Mouse (Mus musculus) stomach, embryonic 15.5 days (tissue): ENCODE measurements around the gene Soat1. TPM values are rescaled to one million over a fixed set of nuclear protein-coding genes. Genes with fewer than 3 reads are reported as not detected.

ENCODE experiments used
- ATAC-seq: fragments of 200-750 bp; cut with Nextera tagmentation; 2 replicates; pipeline ENCODE4 v1.8.0; 2017; ENCODE audit warnings: low read depth, moderate number of reproducible peaks, moderate TSS enrichment; ENCODE audit not compliant: insufficient read depth, low FRiP score
- H3K27ac ChIP-seq: fragments of 300-500 bp; sonication (generic); 2 replicates; pipeline ENCODE4 v1.5.1; 2015; ENCODE audit warnings: mild to moderate bottlenecking, inconsistent platforms
- H3K27me3 ChIP-seq: fragments of 300-500 bp; sonication (generic); replicated peaks from 2 replicates; pipeline ENCODE4 v1.6.1; 2015; ENCODE audit warnings: inconsistent platforms
- H3K36me3 ChIP-seq: fragments of 300-500 bp; sonication (generic); 2 replicates; pipeline ENCODE4 v1.6.1; 2015; ENCODE audit warnings: inconsistent platforms
- H3K4me1 ChIP-seq: fragments of 300-500 bp; sonication (generic); 2 replicates; pipeline ENCODE4 v1.6.1; 2015; ENCODE audit warnings: inconsistent platforms
- H3K4me2 ChIP-seq: fragments of 300-500 bp; sonication (generic); 2 replicates; pipeline ENCODE4 v1.6.1; 2015; ENCODE audit warnings: mild to moderate bottlenecking, inconsistent platforms
- H3K4me3 ChIP-seq: fragments of 300-500 bp; sonication (generic); replicated peaks from 2 replicates; pipeline ENCODE4 v1.5.1; 2015; ENCODE audit warnings: inconsistent platforms
- H3K9ac ChIP-seq: fragments of 300-500 bp; sonication (generic); 2 replicates; pipeline ENCODE4 v1.6.1; 2015; ENCODE audit warnings: inconsistent platforms
- H3K9me3 ChIP-seq: fragments of 300-500 bp; sonication (generic); 2 replicates; pipeline ENCODE4 v1.6.1; 2016; ENCODE audit warnings: inconsistent platforms
- WGBS: fragments of 180-500 bp; shearing (Covaris S2); methylation state at CpG from one replicate; pipeline ENCODE4 v1.1.7; 2015; 5-methylcytosine and 5-hydroxymethylcytosine counted together
- polyA plus RNA-seq: library from polyadenylated mRNA; unstranded; fragments of >200 nt; fragmentation: Nextera tagmentation; extraction: Ambion mirVana; gene quantifications from 2 replicates; pipeline ENCODE4 v1.2.1, GENCODE M21; 2015

Soat1 gene
- polyA plus RNA-seq, 1 experiment from 2014 or later = 52.8 TPM

DNA sequence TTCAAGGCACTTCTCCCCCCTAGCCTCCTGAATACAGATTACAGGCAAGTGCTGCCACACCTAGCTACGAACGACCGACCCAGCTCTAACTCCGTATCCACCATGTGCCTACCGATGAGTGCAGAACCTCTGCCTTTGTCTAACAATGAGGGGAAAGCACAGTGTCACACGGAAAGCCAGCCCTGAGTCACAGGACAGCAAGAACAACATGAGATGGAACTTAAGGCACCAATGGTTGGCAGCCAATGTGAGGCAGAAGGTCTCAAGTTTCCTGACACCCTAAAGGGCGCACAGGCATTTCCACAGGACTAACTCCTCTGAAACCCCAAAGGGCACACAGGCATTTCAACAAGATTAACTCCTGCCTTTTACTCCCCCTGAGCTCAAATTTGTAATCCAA lies 25.0 kb downstream of the Soat1 start:
- 81% methylated on average over 7 of the region's 7 CpGs for WGBS
- Histone ChIP-seq H3K4me2 (no peak overlapping the region), H3K4me3 (no peak overlapping the region), H3K27ac (no peak overlapping the region), H3K36me3 (0 out of 2 replicates have a peak, but pooled peaks cover 2% of the 10 kb centered on the region), H3K9ac (no peak overlapping the region), H3K27me3 (no peaks in the 10 kb centered on the region), H3K9me3 (no peaks in the 10 kb centered on the region), H3K4me1 (no peaks in the 10 kb centered on the region)
- ATAC-seq = no peak

DNA sequence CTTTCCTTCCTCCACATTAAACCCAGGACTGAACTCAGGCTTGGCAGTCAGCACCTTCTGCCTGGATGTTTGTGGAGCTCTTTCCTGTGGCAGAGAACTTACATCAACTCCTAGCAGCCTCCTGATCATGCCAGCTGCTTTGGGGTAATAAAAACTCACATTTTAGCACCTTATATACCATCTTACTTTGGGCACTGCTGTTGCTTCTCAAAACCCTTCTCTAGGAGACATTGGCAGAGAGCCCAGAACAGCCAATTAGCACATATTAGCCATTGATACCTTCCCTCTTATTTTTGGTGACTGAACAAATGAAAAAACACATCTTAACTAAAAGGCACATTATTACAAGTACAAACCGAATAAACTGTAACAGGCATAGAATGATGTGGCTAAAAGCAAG lies 29.1 kb downstream of the Soat1 start:
- Histone ChIP-seq H3K27ac (no peak overlapping the region), H3K27me3 (no peaks in the 10 kb centered on the region), H3K4me2 (no peak overlapping the region), H3K9me3 (no peaks in the 10 kb centered on the region), H3K4me3 (no peak overlapping the region), H3K36me3 (peaks cover 12% of the 10 kb centered on the region), H3K9ac (no peak overlapping the region), H3K4me1 (no peaks in the 10 kb centered on the region)
- ATAC-seq = no peak
- 96% methylated on average over 1 of the region's 1 CpGs for WGBS

DNA sequence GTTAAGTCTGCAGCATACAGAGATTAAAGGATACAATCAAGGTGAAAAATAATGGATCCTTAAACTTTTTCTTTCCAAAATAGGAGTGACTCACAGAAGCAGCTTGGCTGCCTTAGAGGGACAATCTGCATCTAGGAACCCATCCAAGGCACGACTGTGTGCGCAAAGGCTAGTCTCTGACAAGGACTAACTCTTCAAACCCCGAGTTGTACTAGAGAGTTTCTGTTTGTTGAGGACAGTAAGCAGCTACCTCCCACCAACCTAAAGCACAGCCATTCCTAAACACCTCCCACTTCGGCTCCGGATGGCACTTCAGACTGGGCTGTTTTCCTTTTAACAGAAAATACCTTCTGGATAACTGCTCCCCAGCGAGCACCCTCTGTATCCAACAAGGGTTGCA lies 31.4 kb downstream of the Soat1 start:
- no peak overlapping the region for H3K27ac ChIP-seq
- H3K4me1 ChIP-seq = no peaks in the 10 kb centered on the region
- ATAC-seq = no peak
- no peak overlapping the region for H3K4me3 ChIP-seq
- 79% methylated on average over 6 of the region's 6 CpGs for WGBS
- H3K9ac ChIP-seq = no peak overlapping the region
- H3K4me2 ChIP-seq = no peak overlapping the region
- no peaks in the 10 kb centered on the region for H3K27me3 ChIP-seq
- H3K36me3 ChIP-seq = peaks cover 24% of the 10 kb centered on the region
- no peaks in the 10 kb centered on the region for H3K9me3 ChIP-seq

DNA sequence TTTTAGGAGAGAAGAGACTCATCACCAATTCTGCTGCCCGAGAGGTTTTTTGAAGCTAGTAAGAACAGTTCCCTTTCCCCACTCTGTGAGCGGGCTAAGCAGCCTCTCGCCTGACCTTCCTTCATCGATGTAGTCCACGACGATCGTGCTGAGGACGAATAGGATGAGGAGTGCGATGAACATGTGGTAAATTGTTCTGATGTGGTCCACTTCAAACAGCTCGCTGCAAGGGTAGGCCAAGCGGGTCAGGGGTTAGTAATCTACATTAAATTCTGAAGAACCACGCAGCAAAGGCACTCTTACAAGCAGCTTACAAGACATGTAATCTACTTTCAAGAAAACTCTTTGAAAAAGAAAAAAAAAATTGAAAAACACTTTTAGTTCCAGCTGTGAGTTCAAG lies 31.9 kb downstream of the Soat1 start:
- Histone ChIP-seq H3K4me1 (no peaks in the 10 kb centered on the region), H3K36me3 (peaks cover 29% of the 10 kb centered on the region), H3K4me2 (no peak overlapping the region), H3K27ac (no peak overlapping the region), H3K4me3 (no peak overlapping the region), H3K9me3 (no peaks in the 10 kb centered on the region), H3K9ac (no peak overlapping the region), H3K27me3 (no peaks in the 10 kb centered on the region)
- WGBS = 90% methylated on average over 12 of the region's 12 CpGs
- ATAC-seq = no peak

DNA sequence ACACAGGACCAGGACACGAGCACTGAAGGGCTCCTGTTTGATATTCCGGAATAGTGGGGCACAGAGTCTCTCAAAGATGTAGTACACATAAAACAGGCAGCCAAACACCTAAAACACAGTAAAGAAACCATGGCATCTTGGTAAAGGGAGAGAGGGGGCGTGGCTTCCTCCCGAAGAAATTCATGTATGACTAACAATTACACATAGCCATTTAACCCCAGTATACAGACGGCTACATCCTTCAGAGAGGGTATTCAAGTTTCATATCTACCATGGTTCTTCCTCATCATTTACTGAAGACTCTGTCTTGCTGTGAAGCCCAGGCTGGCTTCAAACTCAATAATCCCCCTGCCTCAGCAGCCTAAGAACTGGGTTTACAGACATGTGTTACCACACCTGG lies 36.4 kb downstream of the Soat1 start:
- no peak for ATAC-seq
- Histone ChIP-seq H3K4me2 (no peak overlapping the region), H3K36me3 (peaks cover 37% of the 10 kb centered on the region), H3K9ac (no peak overlapping the region), H3K4me3 (no peak overlapping the region), H3K27ac (no peak overlapping the region), H3K27me3 (no peaks in the 10 kb centered on the region), H3K4me1 (no peaks in the 10 kb centered on the region), H3K9me3 (no peaks in the 10 kb centered on the region)
- WGBS = 89% methylated on average over 5 of the region's 5 CpGs

DNA sequence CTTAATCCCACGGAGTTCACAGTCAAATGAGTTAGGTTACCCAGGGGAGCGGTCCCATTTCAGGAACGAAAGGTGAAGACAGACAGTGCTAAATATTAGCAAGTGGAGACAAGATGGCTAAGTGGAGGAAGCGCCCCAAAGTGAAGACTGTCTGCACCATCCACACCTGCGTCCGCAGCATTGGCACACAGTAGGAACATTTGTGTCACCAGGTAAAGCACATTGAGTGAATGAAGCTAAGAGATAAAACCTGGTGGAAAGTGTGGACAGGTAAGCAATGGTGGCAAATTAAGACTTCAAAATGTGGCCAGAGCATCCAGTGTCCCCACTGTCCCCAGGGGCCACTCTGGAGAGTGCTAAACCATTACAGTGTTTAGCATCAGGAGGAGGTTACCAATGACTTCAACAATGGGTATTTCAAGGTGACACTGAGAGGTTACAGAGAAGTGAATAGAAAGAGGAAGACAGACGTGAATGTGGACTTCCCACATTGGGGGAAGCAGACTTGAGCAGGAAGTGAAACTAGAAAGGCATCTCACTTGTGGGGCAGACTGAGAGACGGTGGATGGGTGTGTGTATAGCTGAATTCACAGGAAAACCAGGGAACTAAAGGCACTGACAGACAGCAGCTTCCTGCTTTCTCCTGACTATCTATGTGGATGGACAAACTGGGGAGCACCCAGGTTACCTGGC lies 37.0 kb downstream of the Soat1 start:
- Histone ChIP-seq H3K9ac (no peak overlapping the region), H3K4me1 (no peaks in the 10 kb centered on the region), H3K4me2 (no peak overlapping the region), H3K27ac (no peak overlapping the region), H3K4me3 (no peak overlapping the region), H3K9me3 (no peaks in the 10 kb centered on the region), H3K27me3 (no peaks in the 10 kb centered on the region), H3K36me3 (peaks cover 37% of the 10 kb centered on the region)
- WGBS = 90% methylated on average over 8 of the region's 8 CpGs
- ATAC-seq = no peak

DNA sequence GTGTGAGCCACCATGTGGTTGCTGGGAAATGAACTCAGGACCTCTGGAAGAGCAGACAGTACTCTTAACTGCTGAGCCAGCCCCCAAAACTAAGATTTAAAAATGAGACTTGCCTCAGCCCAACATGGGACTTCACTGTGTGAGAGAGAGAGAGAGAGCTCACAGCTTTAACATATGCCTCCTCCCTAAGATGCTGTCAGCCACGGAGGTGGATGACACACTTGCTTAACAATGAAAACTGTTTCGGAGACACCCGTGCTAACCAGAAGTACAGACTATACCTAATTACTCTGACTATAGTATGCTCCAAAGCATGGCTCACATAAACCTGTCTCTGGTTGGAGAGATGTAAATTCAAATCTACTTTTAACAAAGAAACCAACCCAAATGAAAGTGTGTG lies 40.6 kb downstream of the Soat1 start:
- H3K9me3 ChIP-seq = no peaks in the 10 kb centered on the region
- ATAC-seq = no peak
- H3K4me1 ChIP-seq = no peaks in the 10 kb centered on the region
- H3K27ac ChIP-seq = no peak overlapping the region
- peaks cover 20% of the 10 kb centered on the region for H3K36me3 ChIP-seq
- H3K4me3 ChIP-seq = no peak overlapping the region
- WGBS = 92% methylated on average over 3 of the region's 3 CpGs
- H3K27me3 ChIP-seq = no peaks in the 10 kb centered on the region
- H3K4me2 ChIP-seq = no peak overlapping the region
- no peak overlapping the region for H3K9ac ChIP-seq

DNA sequence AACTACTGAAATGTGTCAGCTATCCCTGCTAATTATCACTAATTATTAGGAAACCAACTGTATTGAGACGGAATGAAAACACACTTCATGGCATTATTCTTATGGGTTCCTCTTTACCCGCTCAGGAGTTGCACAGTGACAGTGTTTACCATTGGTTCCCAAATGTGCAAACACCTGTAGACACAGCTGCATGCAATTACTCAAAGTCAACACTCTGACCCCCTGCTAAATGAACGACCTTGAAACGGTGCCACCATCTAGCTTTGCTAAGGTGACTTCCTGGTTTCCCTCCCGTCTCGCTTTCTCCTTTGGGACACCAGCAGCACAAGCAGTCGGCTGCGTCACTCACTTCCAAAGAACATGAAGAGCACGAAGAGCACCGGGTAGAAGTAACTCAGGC lies 41.6 kb downstream of the Soat1 start:
- H3K4me2 ChIP-seq = no peak overlapping the region
- H3K4me3 ChIP-seq = no peak overlapping the region
- H3K9ac ChIP-seq = no peak overlapping the region
- no peaks in the 10 kb centered on the region for H3K27me3 ChIP-seq
- H3K9me3 ChIP-seq = no peaks in the 10 kb centered on the region
- 58% methylated on average over 10 of the region's 10 CpGs for WGBS
- no peak overlapping the region for H3K27ac ChIP-seq
- peak; percentile 65; the same call in 1 of the 2 replicates for ATAC-seq
- H3K36me3 ChIP-seq = peaks cover 15% of the 10 kb centered on the region
- no peaks in the 10 kb centered on the region for H3K4me1 ChIP-seq

DNA sequence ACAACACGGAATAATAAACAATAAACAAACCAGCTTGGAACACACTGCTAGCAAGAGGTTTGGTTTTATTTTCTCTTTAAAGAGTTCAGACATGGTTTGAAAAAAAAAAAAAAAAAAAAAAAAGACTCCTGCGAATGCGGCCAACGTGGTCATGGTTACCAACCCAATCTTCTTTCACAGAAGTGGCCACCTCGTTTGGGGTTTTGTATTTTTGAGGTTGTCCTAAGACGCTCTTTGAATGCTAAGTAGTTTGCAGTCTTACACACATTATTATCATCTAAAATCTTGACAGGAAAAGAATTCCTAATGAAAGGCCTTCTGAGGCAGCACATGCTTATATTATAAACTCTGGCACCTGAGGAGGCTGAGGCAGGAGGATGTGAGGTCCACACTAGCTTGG lies 45.7 kb downstream of the Soat1 start:
- Histone ChIP-seq H3K36me3 (0 out of 2 replicates have a peak, but pooled peaks cover 7% of the 10 kb centered on the region), H3K9me3 (no peaks in the 10 kb centered on the region), H3K4me3 (no peak overlapping the region), H3K27me3 (no peaks in the 10 kb centered on the region), H3K9ac (no peak overlapping the region), H3K4me2 (no peak overlapping the region), H3K27ac (no peak overlapping the region), H3K4me1 (no peaks in the 10 kb centered on the region)
- 86% methylated on average over 6 of the region's 6 CpGs for WGBS
- ATAC-seq = no peak

DNA sequence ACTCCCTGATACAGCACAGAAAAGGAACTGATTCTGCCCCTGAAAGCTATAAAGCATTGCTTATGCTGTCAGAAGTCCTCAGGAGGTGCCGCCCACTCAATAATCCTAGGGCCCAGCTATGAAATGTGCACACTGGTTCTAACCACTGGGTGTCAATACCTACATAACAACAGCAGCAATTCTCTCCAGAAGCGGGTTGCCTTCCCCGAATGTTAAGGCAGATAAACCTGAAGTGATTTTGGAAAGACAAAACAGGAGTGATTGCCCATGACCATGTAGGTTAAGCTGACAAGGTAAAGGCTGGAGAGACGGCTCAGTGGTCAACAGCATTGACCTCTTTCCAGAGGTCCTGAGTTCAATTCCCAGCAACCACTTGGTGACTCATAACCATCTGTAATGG lies 48.4 kb downstream of the Soat1 start:
- Histone ChIP-seq H3K27ac (no peak overlapping the region), H3K27me3 (no peaks in the 10 kb centered on the region), H3K4me1 (no peaks in the 10 kb centered on the region), H3K4me2 (no peak overlapping the region), H3K36me3 (0 out of 2 replicates have a peak, but pooled peaks cover 4% of the 10 kb centered on the region), H3K9ac (no peak overlapping the region), H3K9me3 (no peaks in the 10 kb centered on the region), H3K4me3 (no peak overlapping the region)
- WGBS = 88% methylated on average over 4 of the region's 4 CpGs
- ATAC-seq = no peak

DNA sequence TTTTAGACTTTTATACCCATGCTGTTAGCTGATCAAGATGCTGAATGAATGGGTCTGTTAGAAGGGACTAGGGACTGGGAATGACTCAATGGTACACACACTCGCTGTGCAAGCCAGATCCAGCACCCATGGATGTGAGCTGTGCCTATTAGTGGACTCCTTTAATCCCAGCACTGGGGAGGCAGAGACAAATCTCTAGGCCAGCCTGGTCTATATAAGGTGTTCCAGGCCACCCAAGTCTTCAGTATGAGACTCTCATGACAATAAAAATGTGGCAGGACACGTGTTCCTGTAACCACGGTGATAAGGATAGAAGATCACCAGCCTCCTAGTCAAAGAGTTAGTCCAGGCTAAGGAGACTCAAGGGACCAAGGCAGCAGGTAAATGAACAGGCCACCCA lies 50.1 kb downstream of the Soat1 start:
- no peaks in the 10 kb centered on the region for H3K9me3 ChIP-seq
- WGBS = 80% methylated on average over 3 of the region's 3 CpGs

DNA sequence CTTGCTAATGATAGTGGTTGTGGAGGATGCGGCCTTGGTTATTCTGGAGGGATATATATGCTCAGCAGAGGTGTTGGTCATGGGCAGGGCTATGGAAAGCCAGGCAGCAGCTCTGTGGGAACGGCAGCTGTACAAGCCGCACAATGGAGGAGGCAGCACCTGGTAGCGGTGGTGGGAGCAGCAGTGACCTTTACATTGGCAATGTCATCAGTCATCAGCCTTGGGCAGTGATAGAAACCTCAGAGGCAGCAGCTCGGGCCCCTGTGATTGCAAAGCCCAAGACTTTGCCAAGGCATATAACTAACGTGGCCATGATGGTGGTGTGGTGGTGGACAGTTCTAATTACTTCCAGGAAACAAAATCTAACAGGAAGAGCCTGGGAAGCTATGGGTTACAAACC lies 50.6 kb downstream of the Soat1 start:
- no peak for ATAC-seq
- H3K27ac ChIP-seq = no peak overlapping the region
- H3K9ac ChIP-seq = no peak overlapping the region
- H3K4me3 ChIP-seq = no peak overlapping the region
- no peaks in the 10 kb centered on the region for H3K9me3 ChIP-seq
- H3K4me2 ChIP-seq = no peak overlapping the region
- H3K36me3 ChIP-seq = 0 out of 2 replicates have a peak, but pooled peaks cover 4% of the 10 kb centered on the region
- no peaks in the 10 kb centered on the region for H3K27me3 ChIP-seq
- no peaks in the 10 kb centered on the region; the same call in 1 of the 2 replicates for H3K4me1 ChIP-seq
- WGBS = 82% methylated on average over 6 of the region's 6 CpGs

More for the DNA sequence above, 50.1 kb downstream of the Soat1 start:
- no peak overlapping the region for H3K9ac ChIP-seq
- H3K4me3 ChIP-seq = no peak overlapping the region
- H3K4me2 ChIP-seq = no peak overlapping the region
- H3K36me3 ChIP-seq = 0 out of 2 replicates have a peak, but pooled peaks cover 4% of the 10 kb centered on the region
- ATAC-seq = no peak
- H3K27ac ChIP-seq = no peak overlapping the region
- H3K4me1 ChIP-seq = no peaks in the 10 kb centered on the region; the same call in 1 of the 2 replicates
- no peaks in the 10 kb centered on the region for H3K27me3 ChIP-seq

DNA sequence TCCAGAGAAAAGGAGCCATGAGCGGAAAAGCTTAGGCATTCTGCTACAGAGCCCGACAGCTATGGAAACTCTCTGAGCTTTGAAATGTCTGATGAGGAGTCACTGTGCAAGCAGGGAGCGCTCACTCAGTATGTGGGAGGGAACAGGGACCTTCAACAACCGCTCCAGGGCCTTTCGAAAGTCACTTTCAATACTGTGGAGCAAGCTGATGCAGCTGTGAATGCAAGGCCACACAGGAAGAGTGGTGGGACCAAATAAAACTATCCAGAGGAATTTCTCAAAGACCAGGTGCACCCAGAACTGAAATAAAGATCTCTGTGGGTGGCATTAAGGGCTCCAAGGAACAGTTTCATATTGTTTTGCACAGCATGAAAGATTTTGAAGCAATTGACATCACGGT lies 51.3 kb downstream of the Soat1 start:
- Histone ChIP-seq H3K9ac (no peak overlapping the region), H3K4me2 (no peak overlapping the region), H3K4me3 (no peak overlapping the region), H3K36me3 (0 out of 2 replicates have a peak, but pooled peaks cover 4% of the 10 kb centered on the region), H3K4me1 (no peaks in the 10 kb centered on the region; the same call in 1 of the 2 replicates), H3K27me3 (no peaks in the 10 kb centered on the region), H3K27ac (no peak overlapping the region), H3K9me3 (no peaks in the 10 kb centered on the region)
- WGBS = 73% methylated on average over 6 of the region's 6 CpGs
- ATAC-seq = no peak
